ENCODE assay signal across 8 mouse cellular contexts in the genomic region with DNA sequence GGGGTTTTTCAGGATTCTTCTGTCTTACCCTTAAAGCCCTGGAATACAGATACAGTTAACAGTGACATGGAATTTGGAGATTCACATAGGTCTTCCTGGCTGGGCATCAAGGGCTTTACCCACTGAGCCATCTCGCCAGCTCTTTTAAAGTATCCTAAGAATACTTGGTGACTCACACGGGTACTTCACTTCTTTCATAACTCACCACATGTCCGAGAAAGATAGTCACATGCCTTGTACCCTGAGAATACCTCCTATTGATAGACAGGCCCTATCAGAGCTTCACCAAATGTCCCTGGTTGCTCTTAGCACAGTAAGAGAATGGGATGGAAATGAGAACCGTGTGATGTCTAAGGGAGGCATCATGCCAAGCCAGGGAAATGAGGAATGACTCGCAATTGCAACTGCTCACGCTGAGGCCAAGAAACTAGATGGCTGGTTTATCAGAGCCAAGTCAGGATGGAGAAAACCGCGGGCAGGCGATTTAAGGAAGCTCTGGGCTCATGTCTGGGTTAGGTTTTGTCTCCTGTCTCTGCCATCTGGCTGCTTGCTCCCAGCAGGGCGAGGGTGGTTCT. TPM values are rescaled to one million over a fixed set of nuclear protein-coding genes. Genes with fewer than 3 reads are reported as not detected.
A peak's percentile ranks its signal among the peaks of the same experiment; 100 is the strongest.
DNase-seq lines count a peak whose midpoint lies in the region; ATAC-seq and TF ChIP-seq lines count a peak whose summit lies in the region.

No protein-coding gene starts in this region.

- H3K27ac ChIP-seq in heart, embryonic 12.5 days (ENCODE audit: poor library complexity, severe bottlenecking), result peak overlapping the region; percentile 91
- H3K27ac ChIP-seq in liver, embryonic 14.5 days, result peak overlapping the region; percentile 82
- H3K27ac ChIP-seq in neural tube, embryonic 14.5 days (ENCODE audit: low read depth, low read length), result peak overlapping the region; percentile 94

- peak overlapping the region; percentile 60 for H3K4me3 ChIP-seq in heart, embryonic 12.5 days
- peak overlapping the region; percentile 66 to 77 for H3K4me3 ChIP-seq in liver, embryonic 14.5 days (ENCODE audit: insufficient read depth in 1 of 2, low read depth in 2 of 2, low read length in 2 of 2)
- peak overlapping the region; percentile 53 for H3K4me3 ChIP-seq in neural tube, embryonic 14.5 days (ENCODE audit: low read depth, low read length)

- peaks cover 5% of the 10 kb centered on the region; the same call in 1 of the 2 replicates for H3K4me1 ChIP-seq in heart, embryonic 12.5 days (replicated peaks)
- peaks cover 15 to 27% of the 10 kb centered on the region in 2 experiments for H3K4me1 ChIP-seq in liver, embryonic 14.5 days (replicated peaks; ENCODE audit: control insufficient read depth in 2 of 2, insufficient read depth in 2 of 2, low read length in 1 of 2)
- peaks cover 6% of the 10 kb centered on the region for H3K4me1 ChIP-seq in neural tube, embryonic 14.5 days (ENCODE audit: control insufficient read depth, insufficient read depth, low read length)

- H3K9ac ChIP-seq in heart, embryonic 12.5 days, result peak overlapping the region; percentile 71
- H3K9ac ChIP-seq in liver, embryonic 14.5 days (replicated peaks), result peak overlapping the region; percentile 72
- H3K9ac ChIP-seq in neural tube, embryonic 14.5 days (replicated peaks; ENCODE audit: low read depth, low read length), result peak overlapping the region; percentile 41

- no peak for TF ChIP-seq CTCF in liver, embryonic 14.5 days (IDR thresholded peaks at IDR 0.05; ENCODE audit: low read depth)

- DNase-seq in retina, adult 2 months (ENCODE audit: low read depth, low spot score), result peak; percentile 3
- no peak for DNase-seq in retina, postnatal 1 day
- peak; percentile 49 for DNase-seq in c-Kit-positive CD71-negative TER-119-negative erythroid progenitor cells, embryonic 14.5 days (ENCODE audit: low read depth)
- DNase-seq in liver, embryonic 14.5 days (ENCODE audit: low read depth in 3 of 3, low spot score in 3 of 3), result peak; percentile 54 to 72 (median 57)
- no peak for DNase-seq in thymus, postnatal 36 days
- DNase-seq in gastrocnemius, postnatal 4 days (ENCODE audit: low spot score in 2 of 2), result no peak

- H3K27me3 ChIP-seq in heart, embryonic 12.5 days (replicated peaks), result no peaks in the 10 kb centered on the region
- H3K27me3 ChIP-seq in liver, embryonic 14.5 days (ENCODE audit: control insufficient read depth, insufficient read depth, low read length), result no peaks in the 10 kb centered on the region
- no peaks in the 10 kb centered on the region for H3K27me3 ChIP-seq in neural tube, embryonic 14.5 days (ENCODE audit: control insufficient read depth, insufficient read depth, low read length)

- WGBS in heart, embryonic 12.5 days, result 26% methylated on average over 10 of the region's 10 CpGs
- WGBS in liver, embryonic 14.5 days (ENCODE audit: insufficient replicate concordance), result 6% methylated on average over 10 of the region's 10 CpGs
- WGBS in neural tube, embryonic 14.5 days, result 38% methylated on average over 10 of the region's 10 CpGs

- peak; percentile 31; the same call in 1 of the 2 replicates for ATAC-seq in heart, embryonic 12.5 days (ENCODE audit: insufficient number of reproducible peaks, low FRiP score)
- peak; percentile 68 for ATAC-seq in liver, embryonic 14.5 days (ENCODE audit: insufficient read depth)
- peak; percentile 15 for ATAC-seq in neural tube, embryonic 14.5 days (ENCODE audit: low read depth)

- peak; percentile 68 for TF ChIP-seq EP300 in liver, embryonic 14.5 days (IDR thresholded peaks at IDR 0.05; ENCODE audit: low read depth)

- no peaks in the 10 kb centered on the region for H3K9me3 ChIP-seq in heart, embryonic 12.5 days (replicated peaks)
- H3K9me3 ChIP-seq in liver, embryonic 14.5 days (ENCODE audit: control insufficient read depth, low read length), result no peaks in the 10 kb centered on the region
- no peaks in the 10 kb centered on the region for H3K9me3 ChIP-seq in neural tube, embryonic 14.5 days (ENCODE audit: control insufficient read depth, low read length)

- peak overlapping the region; percentile 74 for H3K4me2 ChIP-seq in heart, embryonic 12.5 days
- H3K4me2 ChIP-seq in liver, embryonic 14.5 days (ENCODE audit: low read depth), result peak overlapping the region; percentile 80
- peak overlapping the region; percentile 78 for H3K4me2 ChIP-seq in neural tube, embryonic 14.5 days (ENCODE audit: low read depth, low read length)

- H3K36me3 ChIP-seq in heart, embryonic 12.5 days, result no peaks in the 10 kb centered on the region
- no peaks in the 10 kb centered on the region for H3K36me3 ChIP-seq in liver, embryonic 14.5 days (replicated peaks; ENCODE audit: control insufficient read depth, insufficient read depth, low read depth)
- H3K36me3 ChIP-seq in neural tube, embryonic 14.5 days (ENCODE audit: control insufficient read depth, insufficient read depth, low read length), result no peaks in the 10 kb centered on the region

RNA-seq across cellular contexts. Expression of gene Ezr, which starts 44.7 kb away (rescaled TPM):
- polyA plus RNA-seq in heart, embryonic 12.5 days (2016; fragmentation: Nextera tagmentation; extraction: Ambion mirVana), result 119 and 124 TPM in 2 replicates
- polyA plus RNA-seq in liver, embryonic 14.5 days (2012; rRNA removed), result 17.6 and 31.2 TPM in 2 replicates
- polyA plus RNA-seq in liver, embryonic 14.5 days (2014; fragmentation: Nextera tagmentation; extraction: Ambion mirVana), result 41.7 and 52.8 TPM in 2 replicates
- 50.5 and 62.8 TPM in 2 replicates for polyA plus RNA-seq in neural tube, embryonic 14.5 days (2014; fragmentation: Nextera tagmentation; extraction: Ambion mirVana)
- 10 to 100 TPM; 14.3 to 18.9 TPM for total RNA-seq in gastrocnemius, postnatal 4 days (2021)

Comparison
In these comparisons a context has a peak if more than half of its experiments do, and no peak if none do; other contexts are left out.
1. DNase-seq: peak in retina, adult 2 months (single experiment), c-Kit-positive CD71-negative TER-119-negative erythroid progenitor cells, embryonic 14.5 days (single experiment) and liver, embryonic 14.5 days (3 of 3); none in retina, postnatal 1 day (single experiment), thymus, postnatal 36 days (0 of 2) and gastrocnemius, postnatal 4 days (0 of 2).
2. ATAC-seq: peak in every context shown above with its lines; median percentile 68 in liver, embryonic 14.5 days; 31 in heart, embryonic 12.5 days; 15 in neural tube, embryonic 14.5 days.
3. Peak in every context shown above with its lines, with median percentiles within 50 percentile points of each other: H3K27ac ChIP-seq, H3K4me2 ChIP-seq, H3K4me3 ChIP-seq and H3K9ac ChIP-seq.